Mouse (Mus musculus): ENCODE measurements around the gene Slc18a2. TPM values are rescaled to one million over a fixed set of nuclear protein-coding genes. Genes with fewer than 3 reads are reported as not detected.

The Slc18a2 gene
- polyA plus RNA-seq, 1 experiment, result not detected

GRCm38 (mm10) chr19:59239124-59239817 is 21.4 kb upstream of the Slc18a2 start:
- Histone ChIP-seq H3K4me3 (ENCODE audit: insufficient read depth, low read depth, low read length) (no peak overlapping the region), H3K4me1 (ENCODE audit: control insufficient read depth, insufficient read depth, low read length) (no peaks in the 10 kb centered on the region), H3K27ac (ENCODE audit: insufficient read depth, low read depth, low read length) (no peak overlapping the region)
- TF ChIP-seq POLR2A (IDR thresholded peaks at IDR 0.05; ENCODE audit: insufficient read depth, low read depth, low read length), result no peak
- peak; percentile 100 for TF ChIP-seq CTCF (IDR thresholded peaks at IDR 0.05; ENCODE audit: insufficient read depth, low read depth, low read length)
- 20% methylated on average over 17 of the region's 17 CpGs for WGBS

- no peak for TF ChIP-seq CTCF (IDR thresholded peaks at IDR 0.05; ENCODE audit: insufficient read depth, low read depth, low read length)
- no peak for TF ChIP-seq POLR2A (IDR thresholded peaks at IDR 0.05; ENCODE audit: insufficient read depth, low read depth, low read length)
- H3K4me3 ChIP-seq (ENCODE audit: insufficient read depth, low read depth, low read length), result no peak overlapping the region
- no peaks in the 10 kb centered on the region for H3K4me1 ChIP-seq (ENCODE audit: control insufficient read depth, insufficient read depth, low read length)
- 92% methylated on average over 4 of the region's 4 CpGs for WGBS
- no peak overlapping the region for H3K27ac ChIP-seq (ENCODE audit: insufficient read depth, low read depth, low read length)
These were observed 18.7 kb upstream of the Slc18a2 start for GRCm38 (mm10) chr19:59241987-59242386.

- Histone ChIP-seq H3K27ac (ENCODE audit: insufficient read depth, low read depth, low read length) (no peak overlapping the region), H3K4me1 (ENCODE audit: control insufficient read depth, insufficient read depth, low read length) (peaks cover 3% of the 10 kb centered on the region), H3K4me3 (ENCODE audit: insufficient read depth, low read depth, low read length) (no peak overlapping the region)
- no peak for TF ChIP-seq POLR2A (IDR thresholded peaks at IDR 0.05; ENCODE audit: insufficient read depth, low read depth, low read length)
- TF ChIP-seq CTCF (IDR thresholded peaks at IDR 0.05; ENCODE audit: insufficient read depth, low read depth, low read length), result no peak
- whole genome bisulfite sequencing, result 91% methylated on average over 2 of the region's 2 CpGs
These were observed 17.6 kb upstream of the Slc18a2 start for GRCm38 (mm10) chr19:59243057-59243456.

- no peak for TF ChIP-seq POLR2A (IDR thresholded peaks at IDR 0.05; ENCODE audit: insufficient read depth, low read depth, low read length)
- TF ChIP-seq CTCF (IDR thresholded peaks at IDR 0.05; ENCODE audit: insufficient read depth, low read depth, low read length), result no peak
- H3K4me3 ChIP-seq (ENCODE audit: insufficient read depth, low read depth, low read length), result no peak overlapping the region
- WGBS, result 74% methylated on average over 4 of the region's 4 CpGs
- peaks cover 6% of the 10 kb centered on the region for H3K4me1 ChIP-seq (ENCODE audit: control insufficient read depth, insufficient read depth, low read length)
- no peak overlapping the region for H3K27ac ChIP-seq (ENCODE audit: insufficient read depth, low read depth, low read length)
These were observed 12.6 kb upstream of the Slc18a2 start for GRCm38 (mm10) chr19:59248144-59248543.

DNA sequence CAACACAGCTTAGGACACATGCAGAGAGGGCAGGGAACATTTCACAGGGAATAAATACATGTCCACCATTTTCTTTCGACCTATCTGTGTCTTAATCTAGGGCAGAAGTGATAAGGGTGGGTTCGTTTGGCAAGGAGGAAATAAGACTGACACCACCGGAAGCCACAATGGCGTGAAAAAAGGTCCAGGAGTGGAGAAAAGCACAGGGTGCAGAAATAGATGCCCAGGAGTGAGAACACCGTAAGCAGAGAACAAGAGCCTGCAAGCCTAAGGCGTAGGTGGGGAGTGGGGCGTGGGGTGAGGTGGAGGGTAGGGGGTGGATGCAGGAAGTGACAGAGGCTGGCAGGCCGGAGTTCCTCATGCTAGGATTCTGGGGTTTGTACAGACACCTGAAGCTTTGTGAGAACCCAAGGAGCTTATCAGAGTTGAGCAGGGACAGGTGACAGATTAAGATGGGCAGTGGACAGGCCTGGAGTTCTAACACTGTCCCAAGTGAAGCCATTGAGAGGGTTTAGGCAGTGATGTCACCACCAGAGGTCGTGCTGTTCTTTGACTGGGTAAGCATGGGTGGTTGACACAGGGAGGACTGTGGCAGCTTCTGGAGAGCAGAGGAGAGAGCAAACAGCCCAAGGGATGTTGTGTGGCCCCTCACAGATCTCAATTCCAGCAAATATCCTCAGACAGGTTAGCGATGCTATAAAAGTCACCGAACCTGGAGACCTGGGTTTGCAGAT is 12.0 kb upstream of the Slc18a2 start:
- WGBS, result 89% methylated on average over 11 of the region's 11 CpGs
- H3K27ac ChIP-seq (ENCODE audit: insufficient read depth, low read depth, low read length), result no peak overlapping the region
- peaks cover 6% of the 10 kb centered on the region for H3K4me1 ChIP-seq (ENCODE audit: control insufficient read depth, insufficient read depth, low read length)
- no peak for TF ChIP-seq POLR2A (IDR thresholded peaks at IDR 0.05; ENCODE audit: insufficient read depth, low read depth, low read length)
- no peak for TF ChIP-seq CTCF (IDR thresholded peaks at IDR 0.05; ENCODE audit: insufficient read depth, low read depth, low read length)
- H3K4me3 ChIP-seq (ENCODE audit: insufficient read depth, low read depth, low read length), result no peak overlapping the region

- no peak overlapping the region for H3K4me3 ChIP-seq (ENCODE audit: insufficient read depth, low read depth, low read length)
- 61% methylated on average over 2 of the region's 2 CpGs for WGBS
- TF ChIP-seq POLR2A (IDR thresholded peaks at IDR 0.05; ENCODE audit: insufficient read depth, low read depth, low read length) (no peak), CTCF (IDR thresholded peaks at IDR 0.05; ENCODE audit: insufficient read depth, low read depth, low read length) (no peak)
- peaks cover 6% of the 10 kb centered on the region for H3K4me1 ChIP-seq (ENCODE audit: control insufficient read depth, insufficient read depth, low read length)
- H3K27ac ChIP-seq (ENCODE audit: insufficient read depth, low read depth, low read length), result no peak overlapping the region
These were observed 8.0 kb upstream of the Slc18a2 start for GRCm38 (mm10) chr19:59252651-59253050.

DNA sequence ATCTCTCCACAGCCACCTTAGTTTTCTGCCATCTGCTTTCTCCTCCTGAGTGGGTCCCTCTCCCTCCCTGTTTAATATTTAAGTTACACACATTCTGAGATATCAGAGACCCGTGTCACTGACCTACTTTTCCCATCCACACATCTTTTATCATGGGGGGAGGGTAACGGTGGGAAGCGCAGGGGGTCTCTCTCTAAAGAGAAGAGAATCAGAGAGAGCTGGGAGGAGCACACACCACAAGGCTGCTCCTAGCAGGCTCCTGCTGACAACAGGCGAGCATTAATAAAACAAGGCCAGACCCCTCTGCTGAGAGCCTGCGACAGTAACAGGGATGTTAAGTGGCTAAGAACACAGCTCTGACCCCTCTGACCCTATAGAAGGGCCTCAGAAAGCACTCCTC is 1.1 kb upstream of the Slc18a2 start:
- WGBS, result 64% methylated on average over 5 of the region's 5 CpGs
- no peak overlapping the region for H3K4me3 ChIP-seq (ENCODE audit: insufficient read depth, low read depth, low read length)
- H3K4me1 ChIP-seq (ENCODE audit: control insufficient read depth, insufficient read depth, low read length), result peaks cover 17% of the 10 kb centered on the region
- H3K27ac ChIP-seq (ENCODE audit: insufficient read depth, low read depth, low read length), result no peak overlapping the region
- TF ChIP-seq POLR2A (IDR thresholded peaks at IDR 0.05; ENCODE audit: insufficient read depth, low read depth, low read length) (no peak), CTCF (IDR thresholded peaks at IDR 0.05; ENCODE audit: insufficient read depth, low read depth, low read length) (no peak)

GRCm38 (mm10) chr19:59261604-59262003 is 908 bp downstream of the Slc18a2 start:
- WGBS, result 86% methylated on average over 7 of the region's 7 CpGs
- Histone ChIP-seq H3K4me1 (ENCODE audit: control insufficient read depth, insufficient read depth, low read length) (peaks cover 21% of the 10 kb centered on the region), H3K4me3 (ENCODE audit: insufficient read depth, low read depth, low read length) (no peak overlapping the region)

DNA sequence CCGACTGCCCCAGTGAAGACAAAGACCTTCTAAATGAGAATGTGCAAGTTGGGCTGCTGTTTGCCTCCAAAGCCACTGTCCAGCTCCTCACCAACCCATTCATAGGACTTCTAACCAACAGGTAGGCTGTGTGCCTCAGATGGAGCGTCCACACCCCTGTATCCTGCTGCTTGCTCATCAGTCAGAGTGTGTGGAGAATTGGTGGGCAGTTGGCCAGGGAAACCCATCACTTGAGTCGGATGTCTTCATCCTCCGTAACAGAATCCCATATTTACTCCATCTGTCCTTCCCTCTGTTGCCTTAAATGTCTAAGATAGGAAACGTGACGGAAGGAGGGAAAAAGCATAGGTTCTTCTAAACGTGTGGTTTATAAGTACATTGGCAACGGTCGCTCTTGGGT is 2.5 kb downstream of the Slc18a2 start:
- WGBS, result 94% methylated on average over 9 of the region's 9 CpGs
- Histone ChIP-seq H3K4me1 (ENCODE audit: control insufficient read depth, insufficient read depth, low read length) (peaks cover 23% of the 10 kb centered on the region), H3K4me3 (ENCODE audit: insufficient read depth, low read depth, low read length) (no peak overlapping the region), H3K27ac (ENCODE audit: insufficient read depth, low read depth, low read length) (no peak overlapping the region)
- TF ChIP-seq CTCF (IDR thresholded peaks at IDR 0.05; ENCODE audit: insufficient read depth, low read depth, low read length) (no peak), POLR2A (IDR thresholded peaks at IDR 0.05; ENCODE audit: insufficient read depth, low read depth, low read length) (no peak)

More at GRCm38 (mm10) chr19:59261604-59262003, 908 bp downstream of the Slc18a2 start:
- TF ChIP-seq CTCF (IDR thresholded peaks at IDR 0.05; ENCODE audit: insufficient read depth, low read depth, low read length) (no peak), POLR2A (IDR thresholded peaks at IDR 0.05; ENCODE audit: insufficient read depth, low read depth, low read length) (no peak)
- no peak overlapping the region for H3K27ac ChIP-seq (ENCODE audit: insufficient read depth, low read depth, low read length)
